Mouse (Mus musculus): ENCODE data around the gene Nono.

GRCm38 (mm10) chrX:101427774-101428173 lies 1.3 kb upstream of the Nono start:
- TF ChIP-seq ZC3H11A (IDR thresholded peaks at IDR 0.05; ENCODE audit: low read depth, low read length) (no peak), POLR2A (IDR thresholded peaks at IDR 0.05; ENCODE audit: control insufficient read depth in 1 of 2, insufficient read depth in 1 of 2, low read depth in 1 of 2, low read length in 2 of 2, poor library complexity in 1 of 2) (no peak), CTCF (IDR thresholded peaks at IDR 0.05 in 2 of 3, conservative IDR thresholded peaks at IDR 0.05 in 1 of 3; ENCODE audit: control insufficient read depth in 1 of 3, insufficient read depth in 1 of 3, low read depth in 2 of 3, low read length in 3 of 3, poor library complexity in 1 of 3, severe bottlenecking in 1 of 3) (peak; percentile 52 to 54 (median 52); a peak in 5 of 6 replicates), UBTF (IDR thresholded peaks at IDR 0.05; ENCODE audit: borderline replicate concordance, insufficient read depth, low read depth, low read length) (no peak), HCFC1 (IDR thresholded peaks at IDR 0.05; ENCODE audit: low read depth, low read length) (no peak), POLR2AphosphoS2 (IDR thresholded peaks at IDR 0.05; ENCODE audit: low read length) (no peak), RCOR1 (IDR thresholded peaks at IDR 0.05; ENCODE audit: low read depth, low read length) (no peak), NELFE (IDR thresholded peaks at IDR 0.05; ENCODE audit: low read depth, low read length) (no peak), MYC (IDR thresholded peaks at IDR 0.05; ENCODE audit: low read depth, low read length) (0 out of 2 replicates have a peak, but pooled peaks have one; percentile 1)

Data from MEL (cell line).